Mouse (Mus musculus): Measurements from ENCODE around the gene Tesk1. TPM values are rescaled to one million over a fixed set of nuclear protein-coding genes. Genes with fewer than 3 reads are reported as not detected.
"Not testable (repeated sequence)": the region's sequence is repeated elsewhere in the genome, so short reads cannot be mapped to it uniquely, and the experiment has no call there.

Tesk1 gene
- polyA plus RNA-seq, 1 experiment from 2014 or later = 19.0 TPM

DNA sequence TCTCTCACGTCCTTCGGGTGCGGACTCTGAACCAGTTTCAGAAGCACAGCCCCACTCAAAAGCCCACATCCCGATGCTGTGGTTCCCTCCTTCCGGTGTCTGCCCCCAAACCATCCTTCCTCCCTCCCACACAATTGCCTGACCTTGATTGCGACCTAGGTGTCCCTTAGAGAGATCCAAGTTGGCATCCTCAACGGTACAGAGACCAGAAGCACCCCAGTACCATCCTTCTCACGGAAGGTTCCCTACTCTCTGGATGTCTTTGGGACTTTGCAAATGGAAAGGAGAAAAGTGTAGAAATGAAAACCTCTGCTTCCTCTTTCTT, 36.8 kb downstream of the Tesk1 start:
- 53% methylated on average over 8 of the region's 8 CpGs for WGBS
- Histone ChIP-seq H3K36me3 (ENCODE audit: control insufficient read depth, insufficient read depth, low read length) (no peaks in the 10 kb centered on the region), H3K4me1 (ENCODE audit: control insufficient read depth, insufficient read depth, low read length) (no peaks in the 10 kb centered on the region), H3K27ac (ENCODE audit: low read depth, low read length) (no peak overlapping the region), H3K9ac (replicated peaks; ENCODE audit: low read depth, low read length) (no peak overlapping the region), H3K4me2 (ENCODE audit: low read depth, low read length) (peak overlapping the region; percentile 33), H3K27me3 (ENCODE audit: control insufficient read depth, insufficient read depth, low read length) (no peaks in the 10 kb centered on the region), H3K4me3 (ENCODE audit: low read depth, low read length) (peak overlapping the region; percentile 16; the same call in 1 of the 2 replicates), H3K9me3 (ENCODE audit: control insufficient read depth, low read length) (no peaks in the 10 kb centered on the region)
- peak; percentile 39; the same call in 1 of the 2 replicates for ATAC-seq (ENCODE audit: low read depth)

DNA sequence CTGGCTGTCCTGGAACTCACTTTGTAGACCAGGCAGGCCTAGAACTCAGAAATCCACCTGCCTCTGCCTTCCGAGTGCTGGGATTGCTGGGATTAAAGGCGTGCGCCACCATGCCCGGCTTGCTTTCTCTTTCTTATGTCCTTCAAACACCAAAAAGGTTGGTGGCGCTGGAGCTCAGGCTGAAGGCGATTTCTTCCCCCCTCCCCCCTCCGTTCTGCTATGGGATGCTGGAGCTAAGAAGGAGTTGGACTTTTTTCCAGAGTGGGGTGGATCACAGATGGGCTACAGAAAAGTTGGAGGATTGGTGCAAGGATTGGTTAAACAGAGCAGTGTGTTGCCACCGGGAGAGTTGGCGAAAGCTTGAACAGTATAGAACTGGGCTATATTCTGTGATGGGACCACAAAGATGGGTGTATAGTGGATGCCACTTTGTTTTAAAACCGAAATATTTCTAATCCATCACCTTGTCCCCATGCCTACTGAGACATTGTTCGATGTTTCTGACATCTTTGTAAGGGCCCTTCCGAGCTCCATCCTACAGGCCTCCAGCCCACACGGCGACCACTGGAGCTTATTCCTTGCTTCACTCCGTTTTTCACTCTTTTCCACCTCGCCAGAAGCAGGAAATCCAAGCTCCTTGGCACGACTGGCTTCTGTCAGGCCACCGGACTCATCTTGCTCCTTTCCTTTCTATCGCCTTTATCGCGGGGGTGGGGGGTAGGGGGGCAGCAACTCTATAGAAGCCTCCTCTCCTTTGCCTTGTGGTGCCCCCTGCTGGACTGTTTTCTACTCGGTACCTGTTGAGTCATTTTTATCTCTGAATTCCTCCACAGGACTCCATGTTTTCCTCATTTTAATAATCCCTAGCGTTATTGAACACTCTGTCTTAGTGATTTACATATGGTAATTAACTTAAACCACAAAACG, 37.4 kb downstream of the Tesk1 start:
- H3K36me3 ChIP-seq (ENCODE audit: control insufficient read depth, insufficient read depth, low read length) = no peaks in the 10 kb centered on the region
- H3K27me3 ChIP-seq (ENCODE audit: control insufficient read depth, insufficient read depth, low read length) = no peaks in the 10 kb centered on the region
- no peaks in the 10 kb centered on the region for H3K9me3 ChIP-seq (ENCODE audit: control insufficient read depth, low read length)
- no peak overlapping the region for H3K4me3 ChIP-seq (ENCODE audit: low read depth, low read length)
- H3K4me2 ChIP-seq (ENCODE audit: low read depth, low read length) = no peak overlapping the region
- H3K4me1 ChIP-seq (ENCODE audit: control insufficient read depth, insufficient read depth, low read length) = no peaks in the 10 kb centered on the region
- WGBS = 51% methylated on average over 24 of the region's 24 CpGs
- no peak overlapping the region for H3K27ac ChIP-seq (ENCODE audit: low read depth, low read length)
- ATAC-seq (ENCODE audit: low read depth) = no peak
- H3K9ac ChIP-seq (replicated peaks; ENCODE audit: low read depth, low read length) = no peak overlapping the region

DNA sequence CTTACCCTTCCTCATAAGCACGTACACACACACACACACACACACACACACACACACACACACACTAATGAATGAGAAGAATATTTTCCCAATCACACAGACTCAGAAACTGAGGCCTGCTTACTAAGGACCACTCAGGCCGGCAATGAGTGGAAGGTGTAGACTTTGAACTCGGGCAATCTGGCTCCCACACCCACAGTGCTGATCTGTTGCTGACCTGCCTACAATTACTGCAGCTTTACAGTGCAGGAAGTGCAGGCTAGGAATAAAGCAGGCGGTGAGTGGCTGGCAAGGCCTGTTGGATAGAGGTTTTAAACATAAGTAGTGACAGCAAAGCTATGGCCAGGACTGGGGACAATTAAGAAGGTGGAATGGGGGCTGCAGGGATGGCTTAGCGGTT, 39.2 kb downstream of the Tesk1 start:
- H3K4me1 ChIP-seq (ENCODE audit: control insufficient read depth, insufficient read depth, low read length) = no peaks in the 10 kb centered on the region
- H3K36me3 ChIP-seq (ENCODE audit: control insufficient read depth, insufficient read depth, low read length) = no peaks in the 10 kb centered on the region
- no peak overlapping the region for H3K4me3 ChIP-seq (ENCODE audit: low read depth, low read length)
- WGBS = 84% methylated on average over 5 of the region's 5 CpGs
- no peak overlapping the region for H3K9ac ChIP-seq (replicated peaks; ENCODE audit: low read depth, low read length)
- H3K9me3 ChIP-seq (ENCODE audit: control insufficient read depth, low read length) = no peaks in the 10 kb centered on the region
- no peak for ATAC-seq (ENCODE audit: low read depth)
- H3K27me3 ChIP-seq (ENCODE audit: control insufficient read depth, insufficient read depth, low read length) = no peaks in the 10 kb centered on the region
- H3K4me2 ChIP-seq (ENCODE audit: low read depth, low read length) = no peak overlapping the region
- no peak overlapping the region for H3K27ac ChIP-seq (ENCODE audit: low read depth, low read length)

DNA sequence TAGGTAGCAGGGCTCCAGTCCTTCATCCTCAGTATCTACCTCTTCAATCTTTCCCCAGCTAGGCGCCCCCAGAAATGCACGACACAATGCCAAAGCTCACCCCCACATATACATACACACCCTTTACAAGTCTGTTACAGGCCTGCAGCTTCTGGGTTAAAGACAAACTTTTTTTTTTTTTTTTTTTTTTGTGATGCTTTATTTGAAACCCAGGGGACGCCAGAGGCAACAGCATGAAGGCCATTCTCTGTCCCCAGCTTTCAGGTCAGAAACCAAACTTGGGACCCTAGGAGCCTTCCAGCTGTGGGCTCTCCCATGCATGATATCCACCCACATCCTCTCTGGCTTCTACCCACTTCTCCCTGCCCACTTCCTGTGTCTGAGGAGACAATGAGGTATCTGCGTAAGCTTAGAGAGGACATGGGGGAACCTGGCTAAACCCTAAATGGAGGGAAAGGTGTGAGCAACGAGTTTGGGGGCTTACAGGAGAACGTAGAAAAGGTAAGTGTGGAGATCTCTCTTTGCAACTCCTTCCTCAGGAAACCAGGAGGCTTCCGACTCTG, 40.2 kb downstream of the Tesk1 start:
- no peak overlapping the region for H3K9ac ChIP-seq (replicated peaks; ENCODE audit: low read depth, low read length)
- ATAC-seq (ENCODE audit: low read depth) = no peak
- H3K27me3 ChIP-seq (ENCODE audit: control insufficient read depth, insufficient read depth, low read length) = no peaks in the 10 kb centered on the region
- H3K36me3 ChIP-seq (ENCODE audit: control insufficient read depth, insufficient read depth, low read length) = no peaks in the 10 kb centered on the region
- no peak overlapping the region for H3K4me3 ChIP-seq (ENCODE audit: low read depth, low read length)
- WGBS = 78% methylated on average over 7 of the region's 7 CpGs
- H3K9me3 ChIP-seq (ENCODE audit: control insufficient read depth, low read length) = no peaks in the 10 kb centered on the region
- no peaks in the 10 kb centered on the region for H3K4me1 ChIP-seq (ENCODE audit: control insufficient read depth, insufficient read depth, low read length)
- no peak overlapping the region for H3K27ac ChIP-seq (ENCODE audit: low read depth, low read length)
- no peak overlapping the region for H3K4me2 ChIP-seq (ENCODE audit: low read depth, low read length)

DNA sequence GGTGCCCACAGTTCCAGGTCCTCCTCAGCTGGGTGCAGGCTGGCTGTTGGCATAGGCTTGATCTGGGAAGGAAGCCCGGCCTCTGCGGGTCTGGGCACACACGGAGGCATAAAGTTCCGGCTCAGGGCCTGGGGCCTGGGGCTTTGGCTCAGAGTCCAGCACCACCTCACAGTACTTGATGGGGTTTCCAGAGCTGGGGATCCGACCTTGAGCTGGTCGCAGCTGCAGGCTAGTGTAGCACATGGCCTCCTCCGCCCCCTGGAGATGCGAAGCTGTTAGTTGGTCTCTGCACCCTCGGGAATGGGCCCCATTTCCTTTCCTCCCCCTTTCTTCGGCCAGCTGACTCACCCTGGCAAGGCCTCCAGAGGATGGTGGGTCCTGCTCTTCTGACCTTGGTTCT, 40.9 kb downstream of the Tesk1 start:
- WGBS = 75% methylated on average over 10 of the region's 10 CpGs
- H3K9me3 ChIP-seq (ENCODE audit: control insufficient read depth, low read length) = no peaks in the 10 kb centered on the region
- no peaks in the 10 kb centered on the region for H3K4me1 ChIP-seq (ENCODE audit: control insufficient read depth, insufficient read depth, low read length)
- no peak overlapping the region for H3K4me3 ChIP-seq (ENCODE audit: low read depth, low read length)
- H3K27me3 ChIP-seq (ENCODE audit: control insufficient read depth, insufficient read depth, low read length) = no peaks in the 10 kb centered on the region
- no peak overlapping the region for H3K27ac ChIP-seq (ENCODE audit: low read depth, low read length)
- no peak overlapping the region for H3K4me2 ChIP-seq (ENCODE audit: low read depth, low read length)
- H3K9ac ChIP-seq (replicated peaks; ENCODE audit: low read depth, low read length) = no peak overlapping the region
- no peak for ATAC-seq (ENCODE audit: low read depth)
- H3K36me3 ChIP-seq (ENCODE audit: control insufficient read depth, insufficient read depth, low read length) = no peaks in the 10 kb centered on the region

DNA sequence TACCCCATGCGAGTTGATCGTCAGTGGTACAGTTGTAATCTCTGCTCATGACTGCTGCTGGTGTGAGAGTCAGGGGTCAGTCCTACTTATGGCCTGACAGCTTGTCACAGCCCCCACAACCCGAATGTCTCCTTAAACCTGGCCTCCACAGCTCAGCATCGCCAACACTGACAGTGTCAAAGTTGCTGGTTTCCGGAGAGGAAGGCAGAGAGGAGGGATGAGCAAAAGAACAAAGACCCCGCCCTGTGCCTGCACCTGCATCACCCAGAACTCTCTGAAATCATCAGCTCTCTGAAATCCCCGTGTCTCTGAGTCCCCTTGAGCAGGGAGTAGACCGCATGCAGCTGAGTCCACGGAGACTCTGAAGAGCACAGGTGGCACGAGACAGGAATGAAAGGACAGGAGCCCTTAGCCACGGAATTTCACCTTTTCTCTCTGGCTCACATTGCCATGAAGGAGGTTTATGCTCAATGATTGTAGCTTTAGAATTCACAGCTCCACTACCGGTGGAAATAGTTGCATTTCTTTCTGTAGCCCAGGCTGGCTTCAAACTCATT, 41.9 kb downstream of the Tesk1 start, which contains the start of gene Sit1:
Gene Sit1, minus strand, starts transcription at position 200 of the 557 bp plus-strand sequence.
- no peak within 1 kb of the TSS for H3K4me3 ChIP-seq (ENCODE audit: low read depth, low read length)
- no peaks in the 10 kb centered on the region for H3K27me3 ChIP-seq (ENCODE audit: control insufficient read depth, insufficient read depth, low read length)
- H3K9me3 ChIP-seq (ENCODE audit: control insufficient read depth, low read length) = no peaks in the 10 kb centered on the region
- ATAC-seq (ENCODE audit: low read depth) = no peak
- H3K4me2 ChIP-seq (ENCODE audit: low read depth, low read length) = no peak within 1 kb of the TSS
- H3K27ac ChIP-seq (ENCODE audit: low read depth, low read length) = no peak within 1 kb of the TSS
- no peak within 1 kb of the TSS for H3K9ac ChIP-seq (replicated peaks; ENCODE audit: low read depth, low read length)
- H3K36me3 ChIP-seq (ENCODE audit: control insufficient read depth, insufficient read depth, low read length) = no peaks in the 10 kb centered on the region
- 67% methylated on average over 12 of the region's 12 CpGs for WGBS
- H3K4me1 ChIP-seq (ENCODE audit: control insufficient read depth, insufficient read depth, low read length) = no peaks in the 10 kb centered on the region

DNA sequence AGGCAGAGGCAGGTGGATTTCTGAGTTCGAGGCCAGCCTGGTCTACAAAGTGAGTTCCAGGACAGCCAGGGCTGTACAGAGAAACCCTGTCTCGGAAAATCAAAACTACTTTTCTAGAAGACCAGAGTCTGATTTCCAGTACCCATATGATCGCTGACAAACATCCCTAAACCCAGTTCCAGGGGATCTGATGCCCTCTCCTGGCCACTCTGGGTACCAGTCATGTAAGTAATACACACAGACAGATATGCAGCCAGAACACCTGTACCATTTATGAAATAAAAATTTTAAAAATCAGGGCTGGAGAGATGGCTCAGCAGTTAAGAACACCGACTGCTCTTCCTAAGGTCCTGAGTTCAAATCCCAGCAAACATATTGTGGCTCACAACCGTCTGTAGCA, 43.9 kb downstream of the Tesk1 start:
- not testable (repeated sequence) for H3K4me3 ChIP-seq (ENCODE audit: low read depth, low read length); H3K4me2 ChIP-seq (ENCODE audit: low read depth, low read length); H3K27ac ChIP-seq (ENCODE audit: low read depth, low read length); H3K27me3 ChIP-seq (ENCODE audit: control insufficient read depth, insufficient read depth, low read length); H3K4me1 ChIP-seq (ENCODE audit: control insufficient read depth, insufficient read depth, low read length); H3K9me3 ChIP-seq (ENCODE audit: control insufficient read depth, low read length); ATAC-seq (ENCODE audit: low read depth); H3K9ac ChIP-seq (replicated peaks; ENCODE audit: low read depth, low read length); H3K36me3 ChIP-seq (ENCODE audit: control insufficient read depth, insufficient read depth, low read length)
- 82% methylated on average over 5 of the region's 5 CpGs for WGBS

DNA sequence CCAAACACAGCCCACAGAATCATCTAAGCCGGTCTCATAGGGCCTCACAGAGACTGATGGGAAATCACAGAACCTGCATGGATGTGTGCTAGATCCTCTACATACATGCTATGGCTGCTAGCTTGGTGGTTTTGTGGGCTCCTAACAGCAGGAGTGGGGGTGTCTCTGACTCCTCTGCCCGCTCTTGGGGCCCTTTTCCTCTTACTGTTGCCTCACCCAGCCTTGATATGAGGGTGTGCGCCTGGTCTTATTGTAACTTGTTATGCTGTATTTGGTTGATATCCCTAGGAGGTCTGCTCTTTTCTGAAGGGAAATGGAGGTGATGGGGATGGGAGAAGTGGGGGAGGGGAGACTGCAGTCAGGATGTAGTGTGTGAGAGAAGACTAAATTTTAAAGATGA, 47.9 kb downstream of the Tesk1 start:
- H3K4me1 ChIP-seq (ENCODE audit: control insufficient read depth, insufficient read depth, low read length) = peaks cover 4% of the 10 kb centered on the region
- ATAC-seq (ENCODE audit: low read depth) = no peak
- 93% methylated on average over 3 of the region's 3 CpGs for WGBS
- H3K9me3 ChIP-seq (ENCODE audit: control insufficient read depth, low read length) = no peaks in the 10 kb centered on the region
- no peaks in the 10 kb centered on the region for H3K36me3 ChIP-seq (ENCODE audit: control insufficient read depth, insufficient read depth, low read length)
- no peaks in the 10 kb centered on the region for H3K27me3 ChIP-seq (ENCODE audit: control insufficient read depth, insufficient read depth, low read length)
- H3K27ac ChIP-seq (ENCODE audit: low read depth, low read length) = no peak overlapping the region
- H3K4me3 ChIP-seq (ENCODE audit: low read depth, low read length) = no peak overlapping the region
- no peak overlapping the region for H3K9ac ChIP-seq (replicated peaks; ENCODE audit: low read depth, low read length)
- H3K4me2 ChIP-seq (ENCODE audit: low read depth, low read length) = no peak overlapping the region

DNA sequence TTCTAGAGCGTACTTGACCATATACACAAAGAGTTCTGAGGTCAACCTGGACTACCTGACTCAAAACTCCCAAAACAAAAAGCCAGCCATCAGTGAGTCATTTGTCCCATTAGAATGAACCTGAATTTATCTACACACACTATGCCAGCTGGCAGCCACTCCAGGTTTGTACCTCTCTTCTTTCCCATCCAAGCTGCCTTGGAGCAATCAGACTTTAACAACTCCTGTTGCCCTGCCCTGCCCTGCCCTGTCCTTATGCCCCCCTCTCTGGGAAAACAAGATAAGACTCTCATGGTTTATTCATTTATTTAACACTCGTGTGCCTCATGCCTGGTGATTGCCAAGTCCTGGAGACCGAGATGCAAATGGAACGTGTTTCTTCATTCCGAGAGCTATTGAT, 49.1 kb downstream of the Tesk1 start:
- WGBS = 91% methylated on average over 5 of the region's 5 CpGs
- Histone ChIP-seq H3K9ac (replicated peaks; ENCODE audit: low read depth, low read length) (no peak overlapping the region), H3K36me3 (ENCODE audit: control insufficient read depth, insufficient read depth, low read length) (no peaks in the 10 kb centered on the region), H3K4me2 (ENCODE audit: low read depth, low read length) (no peak overlapping the region), H3K27ac (ENCODE audit: low read depth, low read length) (no peak overlapping the region), H3K27me3 (ENCODE audit: control insufficient read depth, insufficient read depth, low read length) (no peaks in the 10 kb centered on the region), H3K4me3 (ENCODE audit: low read depth, low read length) (no peak overlapping the region), H3K9me3 (ENCODE audit: control insufficient read depth, low read length) (no peaks in the 10 kb centered on the region), H3K4me1 (ENCODE audit: control insufficient read depth, insufficient read depth, low read length) (peaks cover 10% of the 10 kb centered on the region)
- ATAC-seq (ENCODE audit: low read depth) = no peak

Measured in neural tube, embryonic 14.5 days (tissue).